Mouse (Mus musculus) neural tube, embryonic 14.5 days (tissue): ENCODE measurements at regions not wholly inside any gene's neighbourhood (a gene's known extent, or its start where the extent isn't known, plus 50 kb on each side); places are given as distances from the start of the nearest gene placed in this dataset.

ENCODE experiments used
- ATAC-seq: fragments of 200-750 bp; cut with Nextera tagmentation; 2 replicates; pipeline ENCODE4 v1.8.0; 2017; ENCODE audit warnings: low read depth, mild to moderate bottlenecking, moderate TSS enrichment, moderate library complexity
- H3K27ac ChIP-seq: fragments of 300-500 bp; sonication (generic); 2 replicates; pipeline ENCODE4 v1.5.1; 2014; ENCODE audit warnings: low read depth, mild to moderate bottlenecking, control low read depth, low read length, moderate library complexity, mixed read lengths
- H3K27me3 ChIP-seq: fragments of 300-500 bp; sonication (generic); 2 replicates; pipeline ENCODE4 v1.6.1; 2014; ENCODE audit warnings: low read length; ENCODE audit not compliant: control insufficient read depth, insufficient read depth
- H3K36me3 ChIP-seq: fragments of 300-500 bp; sonication (generic); 2 replicates; pipeline ENCODE4 v1.6.1; 2014; ENCODE audit warnings: low read length, mixed read lengths; ENCODE audit not compliant: control insufficient read depth, insufficient read depth
- H3K4me1 ChIP-seq: fragments of 300-500 bp; sonication (generic); 2 replicates; pipeline ENCODE4 v1.6.1; 2014; ENCODE audit warnings: low read length; ENCODE audit not compliant: control insufficient read depth, insufficient read depth
- H3K4me2 ChIP-seq: fragments of 300-500 bp; sonication (generic); 2 replicates; pipeline ENCODE4 v1.6.1; 2014; ENCODE audit warnings: mild to moderate bottlenecking, low read depth, low read length, control low read depth
- H3K4me3 ChIP-seq: fragments of 300-500 bp; sonication (generic); 2 replicates; pipeline ENCODE4 v1.5.1; 2014; ENCODE audit warnings: low read depth, low read length, control low read depth, mixed read lengths
- H3K9ac ChIP-seq: fragments of 300-500 bp; sonication (generic); replicated peaks from 2 replicates; pipeline ENCODE4 v1.6.1; 2014; ENCODE audit warnings: low read depth, mild to moderate bottlenecking, control low read depth, low read length, mixed read lengths
- H3K9me3 ChIP-seq: fragments of 300-500 bp; sonication (generic); 2 replicates; pipeline ENCODE4 v1.6.1; 2016; ENCODE audit warnings: low read length; ENCODE audit not compliant: control insufficient read depth
- WGBS: fragments of 180-500 bp; shearing (Covaris S2); extraction: QIAGEN DNeasy Blood & Tissue Kit; methylation state at CpG from one replicate; pipeline ENCODE4 v1.1.7; 2014; 5-methylcytosine and 5-hydroxymethylcytosine counted together

- Histone ChIP-seq H3K9me3 (no peaks in the 10 kb centered on the region), H3K36me3 (no peaks in the 10 kb centered on the region), H3K9ac (no peak overlapping the region), H3K4me3 (no peak overlapping the region), H3K27me3 (no peaks in the 10 kb centered on the region), H3K4me2 (no peak overlapping the region), H3K27ac (no peak overlapping the region), H3K4me1 (no peaks in the 10 kb centered on the region)
- no peak for ATAC-seq
- 88% methylated on average over 13 of the region's 13 CpGs for WGBS
Measured at GRCm38 (mm10) chr17:48742769-48743405, 189.3 kb upstream of the Lrfn2 start.

GRCm38 (mm10) chr17:48770099-48770498 lies 162.1 kb upstream of the Lrfn2 start:
- no peak overlapping the region for H3K4me2 ChIP-seq
- H3K9ac ChIP-seq: no peak overlapping the region
- ATAC-seq: no peak
- peaks cover 28% of the 10 kb centered on the region for H3K4me1 ChIP-seq
- no peak overlapping the region for H3K27ac ChIP-seq
- H3K4me3 ChIP-seq: no peak overlapping the region
- H3K36me3 ChIP-seq: no peaks in the 10 kb centered on the region
- H3K9me3 ChIP-seq: no peaks in the 10 kb centered on the region
- WGBS: 91% methylated on average over 2 of the region's 2 CpGs
- H3K27me3 ChIP-seq: no peaks in the 10 kb centered on the region

- Histone ChIP-seq H3K27me3 (no peaks in the 10 kb centered on the region), H3K4me1 (peaks cover 35% of the 10 kb centered on the region), H3K27ac (peak overlapping the region; percentile 63), H3K4me2 (no peak overlapping the region), H3K4me3 (no peak overlapping the region), H3K9me3 (no peaks in the 10 kb centered on the region), H3K9ac (no peak overlapping the region), H3K36me3 (no peaks in the 10 kb centered on the region)
- ATAC-seq: peak; percentile 62
- 31% methylated on average over 13 of the region's 13 CpGs for WGBS
Measured at GRCm38 (mm10) chr17:48771721-48772320, 160.4 kb upstream of the Lrfn2 start.

- Histone ChIP-seq H3K9ac (peak overlapping the region; percentile 11; the same call in 1 of the 2 replicates), H3K9me3 (no peaks in the 10 kb centered on the region), H3K27ac (no peak overlapping the region), H3K27me3 (no peaks in the 10 kb centered on the region), H3K36me3 (no peaks in the 10 kb centered on the region), H3K4me3 (no peak overlapping the region), H3K4me1 (peaks cover 35% of the 10 kb centered on the region), H3K4me2 (no peak overlapping the region)
- WGBS: 7% methylated on average over 15 of the region's 15 CpGs
- ATAC-seq: peak; percentile 47; the same call in 1 of the 2 replicates
Measured at GRCm38 (mm10) chr17:48774172-48774890, 157.8 kb upstream of the Lrfn2 start.

- Histone ChIP-seq H3K4me2 (no peak overlapping the region), H3K4me3 (no peak overlapping the region), H3K9me3 (no peaks in the 10 kb centered on the region), H3K36me3 (no peaks in the 10 kb centered on the region), H3K27me3 (no peaks in the 10 kb centered on the region), H3K4me1 (peaks cover 35% of the 10 kb centered on the region), H3K27ac (no peak overlapping the region), H3K9ac (no peak overlapping the region)
- ATAC-seq: no peak
- WGBS: 75% methylated on average over 5 of the region's 5 CpGs
Measured at GRCm38 (mm10) chr17:48775479-48775878, 156.7 kb upstream of the Lrfn2 start.

- Histone ChIP-seq H3K27me3 (no peaks in the 10 kb centered on the region), H3K9ac (peak overlapping the region; percentile 37; the same call in 1 of the 2 replicates), H3K27ac (peak overlapping the region; percentile 52), H3K4me3 (no peak overlapping the region), H3K36me3 (no peaks in the 10 kb centered on the region), H3K4me2 (no peak overlapping the region), H3K9me3 (no peaks in the 10 kb centered on the region), H3K4me1 (peaks cover 31% of the 10 kb centered on the region)
- WGBS: 9% methylated on average over 2 of the region's 2 CpGs
- no peak for ATAC-seq
Measured at GRCm38 (mm10) chr17:48776502-48776902, 155.7 kb upstream of the Lrfn2 start.

GRCm38 (mm10) chr17:48780217-48780616 lies 152.0 kb upstream of the Lrfn2 start:
- Histone ChIP-seq H3K4me2 (no peak overlapping the region), H3K9me3 (no peaks in the 10 kb centered on the region), H3K36me3 (no peaks in the 10 kb centered on the region), H3K4me3 (no peak overlapping the region), H3K9ac (no peak overlapping the region), H3K27me3 (no peaks in the 10 kb centered on the region), H3K27ac (no peak overlapping the region), H3K4me1 (peaks cover 7% of the 10 kb centered on the region; the same call in 1 of the 2 replicates)
- WGBS: 82% methylated on average over 7 of the region's 7 CpGs
- ATAC-seq: no peak

GRCm38 (mm10) chr17:48784417-48784816 lies 147.8 kb upstream of the Lrfn2 start:
- H3K4me1 ChIP-seq: no peaks in the 10 kb centered on the region
- H3K27me3 ChIP-seq: no peaks in the 10 kb centered on the region
- H3K27ac ChIP-seq: no peak overlapping the region
- no peaks in the 10 kb centered on the region for H3K36me3 ChIP-seq
- no peak overlapping the region for H3K4me3 ChIP-seq
- H3K4me2 ChIP-seq: no peak overlapping the region
- ATAC-seq: no peak
- H3K9me3 ChIP-seq: no peaks in the 10 kb centered on the region
- H3K9ac ChIP-seq: no peak overlapping the region
- WGBS: 74% methylated on average over 5 of the region's 5 CpGs

- no peak overlapping the region for H3K4me2 ChIP-seq
- H3K4me3 ChIP-seq: no peak overlapping the region
- H3K36me3 ChIP-seq: no peaks in the 10 kb centered on the region
- H3K9ac ChIP-seq: no peak overlapping the region
- no peaks in the 10 kb centered on the region for H3K9me3 ChIP-seq
- 87% methylated on average over 12 of the region's 12 CpGs for WGBS
- ATAC-seq: no peak
- H3K27ac ChIP-seq: no peak overlapping the region
- H3K27me3 ChIP-seq: no peaks in the 10 kb centered on the region
- H3K4me1 ChIP-seq: no peaks in the 10 kb centered on the region
Measured at GRCm38 (mm10) chr17:48786501-48786900, 145.7 kb upstream of the Lrfn2 start.
